22 mouse cellular contexts compared by ENCODE assay signal in the genomic region with DNA sequence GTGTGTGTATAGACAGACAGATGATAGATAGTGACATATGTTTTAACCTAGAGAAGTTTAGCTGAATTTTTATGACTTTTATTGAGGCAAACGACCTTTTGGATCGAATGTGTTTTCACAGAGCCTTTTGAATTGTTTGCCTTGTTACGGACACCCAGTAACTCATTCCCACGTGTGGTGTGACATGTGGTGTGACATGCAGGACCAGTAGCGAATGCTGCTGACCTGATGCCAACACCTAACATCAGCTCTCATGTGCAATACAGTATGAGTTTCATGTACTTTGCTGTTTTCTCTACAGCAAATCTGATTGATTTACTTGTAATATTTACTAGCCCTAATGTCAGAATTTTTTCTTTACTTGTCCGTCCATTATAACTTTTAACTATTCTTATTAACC. TPM values are rescaled to one million over a fixed set of nuclear protein-coding genes. Genes with fewer than 3 reads are reported as not detected.
A peak's percentile ranks its signal among the peaks of the same experiment; 100 is the strongest.
DNase-seq lines count a peak whose midpoint lies in the region; ATAC-seq and TF ChIP-seq lines count a peak whose summit lies in the region.
"Had no signal": no experiment of that assay in that cellular context is flagged by ENCODE, and none has a peak within 500 bp of the region (broad histone marks: within the 10 kb centered on the region; RNA-seq: fewer than 3 reads in every experiment).

No protein-coding gene starts in this region.

- H3K27me3 ChIP-seq in liver, adult 2 months (ENCODE audit: control insufficient read depth, insufficient read depth, low read length) = no peaks in the 10 kb centered on the region
- H3K27me3 ChIP-seq in liver, embryonic 12.5 days (replicated peaks) = no peaks in the 10 kb centered on the region
- no peaks in the 10 kb centered on the region for H3K27me3 ChIP-seq in liver, embryonic 16.5 days (ENCODE audit: control insufficient read depth, insufficient read depth, low read depth, low read length)
- no peaks in the 10 kb centered on the region for H3K27me3 ChIP-seq in liver, postnatal 0 days (ENCODE audit: insufficient read depth, low read length)
- H3K27me3 ChIP-seq in liver, embryonic 11.5 days (replicated peaks; ENCODE audit: control insufficient read depth, insufficient read depth, low read length) = no peaks in the 10 kb centered on the region
- H3K27me3 ChIP-seq: CH12.LX, Patski had no signal

- TF ChIP-seq POLR2A in liver, adult 2 months (IDR thresholded peaks at IDR 0.05; ENCODE audit: extremely low read depth, insufficient read depth, low read length) = no peak

- no peaks in the 10 kb centered on the region for H3K9me3 ChIP-seq in liver, embryonic 12.5 days (replicated peaks)
- H3K9me3 ChIP-seq in liver, embryonic 16.5 days (replicated peaks; ENCODE audit: control insufficient read depth, low read length) = no peaks in the 10 kb centered on the region
- H3K9me3 ChIP-seq in liver, postnatal 0 days (ENCODE audit: low read length) = no peaks in the 10 kb centered on the region
- H3K9me3 ChIP-seq in liver, embryonic 11.5 days (ENCODE audit: control insufficient read depth, low read length) = no peaks in the 10 kb centered on the region
- H3K9me3 ChIP-seq: G1E had no signal

- TF ChIP-seq CTCF in liver, adult 2 months (IDR thresholded peaks at IDR 0.05; ENCODE audit: low read depth, low read length) = no peak
- TF ChIP-seq CTCF in liver, postnatal 0 days (IDR thresholded peaks at IDR 0.05; ENCODE audit: low read depth) = no peak

- 19% methylated on average over 6 of the region's 6 CpGs for WGBS in liver, adult 2 months
- 70% methylated on average over 6 of the region's 6 CpGs for WGBS in liver, embryonic 12.5 days (ENCODE audit: insufficient replicate concordance)
- 68% methylated on average over 6 of the region's 6 CpGs for WGBS in liver, embryonic 16.5 days (ENCODE audit: insufficient replicate concordance)
- WGBS in liver, postnatal 0 days (ENCODE audit: insufficient replicate concordance) = 59% methylated on average over 6 of the region's 6 CpGs
- WGBS in liver, embryonic 11.5 days = 81% methylated on average over 6 of the region's 6 CpGs

- ATAC-seq in liver, embryonic 12.5 days = no peak
- peak; percentile 47; the same call in 1 of the 2 replicates for ATAC-seq in liver, embryonic 16.5 days (ENCODE audit: low read depth)
- peak; percentile 84 for ATAC-seq in liver, postnatal 0 days
- no peak for ATAC-seq in liver, embryonic 11.5 days (replicated peaks; ENCODE audit: low FRiP score)
- ATAC-seq: activated CD4-positive, CD25-positive, alpha-beta regulatory T cell, adult 4 months; CD4-positive, CD25-positive, alpha-beta regulatory T cell, adult 4 months; Patski had no signal

- H3K79me2 ChIP-seq in liver, adult 2 months (ENCODE audit: control insufficient read depth, insufficient read depth, low read length) = 0 out of 2 replicates have a peak, but pooled peaks cover 2% of the 10 kb centered on the region

- H3K9ac ChIP-seq in liver, adult 2 months (ENCODE audit: low read depth, low read length) = no peak overlapping the region
- no peak overlapping the region for H3K9ac ChIP-seq in liver, embryonic 12.5 days
- H3K9ac ChIP-seq in liver, embryonic 16.5 days (ENCODE audit: low read depth, low read length) = no peak overlapping the region
- no peak overlapping the region for H3K9ac ChIP-seq in liver, postnatal 0 days (replicated peaks)
- no peak overlapping the region for H3K9ac ChIP-seq in liver, embryonic 11.5 days (ENCODE audit: low read depth, low read length)

- H3K4me1 ChIP-seq in liver, adult 2 months (ENCODE audit: control insufficient read depth, insufficient read depth, low read length) = peaks cover 2% of the 10 kb centered on the region
- no peaks in the 10 kb centered on the region for H3K4me1 ChIP-seq in liver, embryonic 12.5 days
- H3K4me1 ChIP-seq in liver, embryonic 16.5 days (ENCODE audit: control insufficient read depth, low read depth, low read length) = no peaks in the 10 kb centered on the region
- H3K4me1 ChIP-seq in liver, postnatal 0 days (ENCODE audit: insufficient read depth) = no peaks in the 10 kb centered on the region; the same call in 1 of the 2 replicates
- no peaks in the 10 kb centered on the region for H3K4me1 ChIP-seq in liver, embryonic 11.5 days (replicated peaks; ENCODE audit: control insufficient read depth, insufficient read depth, low read length)

- peaks cover 20% of the 10 kb centered on the region for H3K36me3 ChIP-seq in liver, adult 2 months (ENCODE audit: control insufficient read depth, insufficient read depth, low read length)
- H3K36me3 ChIP-seq in liver, embryonic 12.5 days = peaks cover 22% of the 10 kb centered on the region
- peaks cover 3% of the 10 kb centered on the region; the same call in 1 of the 2 replicates for H3K36me3 ChIP-seq in liver, embryonic 16.5 days (ENCODE audit: control insufficient read depth, insufficient read depth)
- peaks cover 21% of the 10 kb centered on the region; the same call in 1 of the 2 replicates for H3K36me3 ChIP-seq in liver, postnatal 0 days (replicated peaks; ENCODE audit: insufficient read depth, low read length)
- peaks cover 5% of the 10 kb centered on the region; the same call in 1 of the 2 replicates for H3K36me3 ChIP-seq in liver, embryonic 11.5 days (ENCODE audit: control insufficient read depth, insufficient read depth, low read length)
- H3K36me3 ChIP-seq: G1E had no signal

- no peak overlapping the region for H3K4me3 ChIP-seq in liver, adult 2 months (ENCODE audit: insufficient read depth, low read depth, low read length)
- no peak overlapping the region for H3K4me3 ChIP-seq in liver, embryonic 12.5 days
- no peak overlapping the region for H3K4me3 ChIP-seq in liver, embryonic 16.5 days (ENCODE audit: low read depth, low read length)
- H3K4me3 ChIP-seq in liver, postnatal 0 days (ENCODE audit: low read depth, low read length) = no peak overlapping the region
- H3K4me3 ChIP-seq in liver, embryonic 11.5 days (ENCODE audit: low read depth, low read length) = no peak overlapping the region

- H3K27ac ChIP-seq in liver, adult 2 months (replicated peaks; ENCODE audit: insufficient read depth, low read depth, low read length) = no peak overlapping the region
- no peak overlapping the region for H3K27ac ChIP-seq in liver, embryonic 12.5 days
- no peak overlapping the region for H3K27ac ChIP-seq in liver, embryonic 16.5 days (ENCODE audit: low read length)
- H3K27ac ChIP-seq in liver, postnatal 0 days (ENCODE audit: low read depth) = peak overlapping the region; percentile 66
- no peak overlapping the region for H3K27ac ChIP-seq in liver, embryonic 11.5 days (ENCODE audit: low read depth, low read length)

- TF ChIP-seq EP300 in liver, postnatal 0 days (IDR thresholded peaks at IDR 0.05; ENCODE audit: low read depth) = no peak

- DNase-seq in heart, adult 11 months = peak; percentile 85
- no peak for DNase-seq in heart, postnatal 25 days (ENCODE audit: low spot score)
- DNase-seq in liver, adult 2 months (ENCODE audit: extremely low read depth, low read depth, low spot score) = peak; percentile 78
- DNase-seq in liver = no peak
- no peak for DNase-seq in liver, postnatal 0 days
- DNase-seq in liver, embryonic 11.5 days (ENCODE audit: low spot score) = no peak
- DNase-seq: adrenal gland, adult 2 months; adrenal gland, adult 8-10 months; adrenal gland, postnatal 10 days; adrenal gland, postnatal 14 days; adrenal gland, postnatal 25 days; adrenal gland, postnatal 36 days; B cell, adult 2 months; cerebellum, adult 11 months; cerebellum, adult 11-12 months had no signal

- H3K4me2 ChIP-seq in liver, embryonic 12.5 days = no peak overlapping the region
- H3K4me2 ChIP-seq in liver, embryonic 16.5 days (ENCODE audit: low read depth, low read length) = no peak overlapping the region
- H3K4me2 ChIP-seq in liver, postnatal 0 days (ENCODE audit: low read depth, low read length) = no peak overlapping the region
- no peak overlapping the region for H3K4me2 ChIP-seq in liver, embryonic 11.5 days

- intact Hi-C loops in heart, postnatal 25 days (cut with DNase I) = no loop called here

RNA-seq across cellular contexts. Expression of a gene that starts 51.1 kb away (rescaled TPM):
- 10 to 100 TPM; 37.7 to 41.2 TPM for total RNA-seq in heart, postnatal 25 days (2021)
- 7.7 and 9.0 TPM in 2 replicates for total RNA-seq in liver, adult 2 months (2014; rRNA removed)
- polyA plus RNA-seq in liver, adult 2 months (2012; rRNA removed) = 7.4 and 8.2 TPM in 2 replicates
- 5.4 and 5.9 TPM in 2 replicates for polyA plus RNA-seq in liver, embryonic 12.5 days (2016; fragmentation: Nextera tagmentation; extraction: Ambion mirVana)
- 4.7 and 4.9 TPM in 2 replicates for polyA plus RNA-seq in liver, embryonic 16.5 days (2015; fragmentation: Nextera tagmentation; extraction: Ambion mirVana)
- polyA plus RNA-seq in liver, postnatal 0 days (2015; fragmentation: Nextera tagmentation; extraction: Ambion mirVana) = 6.3 and 7.2 TPM in 2 replicates
- 7.7 and 8.1 TPM in 2 replicates for polyA plus RNA-seq in liver, embryonic 11.5 days (2014; fragmentation: Nextera tagmentation; extraction: Ambion mirVana)

RNA-seq across cellular contexts. Expression of a gene that starts 53.5 kb away (rescaled TPM):
- 10 to 100 TPM; 14.5 to 16.3 TPM for total RNA-seq in heart, postnatal 25 days (2021)
- total RNA-seq in liver, adult 2 months (2014; rRNA removed) = 10.8 and 12.0 TPM in 2 replicates
- polyA plus RNA-seq in liver, adult 2 months (2012; rRNA removed) = 17.5 and 25.5 TPM in 2 replicates
- polyA plus RNA-seq in liver, embryonic 12.5 days (2016; fragmentation: Nextera tagmentation; extraction: Ambion mirVana) = 9.5 and 9.6 TPM in 2 replicates
- 5.6 and 6.9 TPM in 2 replicates for polyA plus RNA-seq in liver, embryonic 16.5 days (2015; fragmentation: Nextera tagmentation; extraction: Ambion mirVana)
- 8.0 and 9.6 TPM in 2 replicates for polyA plus RNA-seq in liver, postnatal 0 days (2015; fragmentation: Nextera tagmentation; extraction: Ambion mirVana)
- 18.5 TPM in 2 replicates for polyA plus RNA-seq in liver, embryonic 11.5 days (2014; fragmentation: Nextera tagmentation; extraction: Ambion mirVana)
- total RNA-seq: CH12.LX had no signal

Comparison
In these comparisons a context has a peak if more than half of its experiments do, and no peak if none do; other contexts are left out.
1. DNase-seq: peak in heart, adult 11 months (single experiment) and liver, adult 2 months (single experiment); none in heart, postnatal 25 days (single experiment), liver (single experiment), liver, postnatal 0 days (single experiment) and liver, embryonic 11.5 days (single experiment).
2. ATAC-seq: peak in liver, embryonic 16.5 days (single experiment) and liver, postnatal 0 days (single experiment); none in liver, embryonic 12.5 days (single experiment) and liver, embryonic 11.5 days (single experiment).